Mouse (Mus musculus): Measurements from ENCODE around the gene Npepl1. TPM values are rescaled to one million over a fixed set of nuclear protein-coding genes. Genes with fewer than 3 reads are reported as not detected.

Gene Npepl1
- polyA plus RNA-seq, 1 experiment = 20.6 TPM

DNA sequence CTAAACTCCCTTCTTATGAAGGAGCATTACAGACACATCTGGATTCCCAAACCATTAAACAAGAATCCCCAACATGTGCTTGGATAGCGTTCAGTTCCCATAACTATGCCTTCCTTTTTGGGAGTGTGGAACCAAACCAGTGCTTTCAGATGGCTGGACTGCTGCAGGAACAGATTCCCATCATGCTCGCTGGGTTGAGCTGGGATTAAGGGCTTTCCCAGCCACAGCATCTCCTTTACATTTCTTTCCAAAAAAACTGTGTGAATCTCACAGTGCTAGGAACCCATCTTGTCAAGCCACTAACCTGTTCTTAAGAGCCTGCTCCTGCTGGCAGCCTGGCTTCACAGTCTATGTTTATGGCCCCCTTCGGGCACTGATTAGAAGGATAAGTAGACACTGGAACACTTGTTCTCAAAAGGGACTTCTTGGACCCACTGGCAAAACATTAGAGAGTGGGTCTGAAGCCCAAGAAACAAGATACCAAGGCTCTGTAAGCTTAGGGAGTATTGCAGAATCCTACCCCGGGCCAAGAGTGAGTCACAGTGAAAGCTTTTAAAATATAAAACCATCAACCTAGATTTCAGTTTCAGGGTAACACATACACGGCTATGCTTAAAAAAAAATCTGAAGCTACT lies 36.9 kb upstream of the Npepl1 start:
- Histone ChIP-seq H3K27ac (ENCODE audit: control insufficient read depth, insufficient read depth, low read depth, low read length) (no peak overlapping the region), H3K4me1 (ENCODE audit: control insufficient read depth, insufficient read depth, low read length) (peaks cover 14% of the 10 kb centered on the region), H3K36me3 (ENCODE audit: control insufficient read depth, insufficient read depth, low read length) (no peaks in the 10 kb centered on the region), H3K4me3 (ENCODE audit: control insufficient read depth, low read depth, low read length) (no peak overlapping the region), H3K27me3 (ENCODE audit: control insufficient read depth, insufficient read depth, low read length) (no peaks in the 10 kb centered on the region)
- no peak for TF ChIP-seq POLR2A (IDR thresholded peaks at IDR 0.05; ENCODE audit: control insufficient read depth, low read depth, low read length)
- TF ChIP-seq CTCF (IDR thresholded peaks at IDR 0.05; ENCODE audit: control insufficient read depth, insufficient read depth, insufficient replicate concordance, low read depth, low read length) = no peak

DNA sequence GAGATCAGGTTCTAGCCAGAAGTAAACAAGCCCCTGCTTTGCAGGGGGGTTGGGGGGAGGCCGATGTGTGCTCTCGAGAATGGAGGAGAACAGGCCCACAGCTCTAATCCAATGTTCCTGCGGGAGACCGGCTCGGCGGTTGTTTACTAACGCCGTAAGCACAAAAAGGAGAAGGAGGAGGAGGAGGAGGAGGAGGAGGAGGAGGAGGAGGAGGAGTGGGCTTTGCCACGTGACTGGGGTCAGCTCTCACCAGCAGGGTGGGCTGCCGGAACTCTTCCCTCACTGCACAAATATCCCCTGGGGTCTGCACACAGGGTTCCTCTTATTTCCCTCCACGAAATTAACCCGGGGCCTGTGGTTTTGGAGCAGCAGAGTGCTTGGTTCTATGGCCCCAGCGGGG lies 35.5 kb upstream of the Npepl1 start:
- peaks cover 14% of the 10 kb centered on the region for H3K4me1 ChIP-seq (ENCODE audit: control insufficient read depth, insufficient read depth, low read length)
- no peaks in the 10 kb centered on the region for H3K36me3 ChIP-seq (ENCODE audit: control insufficient read depth, insufficient read depth, low read length)
- TF ChIP-seq CTCF (IDR thresholded peaks at IDR 0.05; ENCODE audit: control insufficient read depth, insufficient read depth, insufficient replicate concordance, low read depth, low read length) (no peak), POLR2A (IDR thresholded peaks at IDR 0.05; ENCODE audit: control insufficient read depth, low read depth, low read length) (no peak)
- H3K27ac ChIP-seq (ENCODE audit: control insufficient read depth, insufficient read depth, low read depth, low read length) = no peak overlapping the region
- no peaks in the 10 kb centered on the region for H3K27me3 ChIP-seq (ENCODE audit: control insufficient read depth, insufficient read depth, low read length)
- H3K4me3 ChIP-seq (ENCODE audit: control insufficient read depth, low read depth, low read length) = peak overlapping the region; percentile 49

DNA sequence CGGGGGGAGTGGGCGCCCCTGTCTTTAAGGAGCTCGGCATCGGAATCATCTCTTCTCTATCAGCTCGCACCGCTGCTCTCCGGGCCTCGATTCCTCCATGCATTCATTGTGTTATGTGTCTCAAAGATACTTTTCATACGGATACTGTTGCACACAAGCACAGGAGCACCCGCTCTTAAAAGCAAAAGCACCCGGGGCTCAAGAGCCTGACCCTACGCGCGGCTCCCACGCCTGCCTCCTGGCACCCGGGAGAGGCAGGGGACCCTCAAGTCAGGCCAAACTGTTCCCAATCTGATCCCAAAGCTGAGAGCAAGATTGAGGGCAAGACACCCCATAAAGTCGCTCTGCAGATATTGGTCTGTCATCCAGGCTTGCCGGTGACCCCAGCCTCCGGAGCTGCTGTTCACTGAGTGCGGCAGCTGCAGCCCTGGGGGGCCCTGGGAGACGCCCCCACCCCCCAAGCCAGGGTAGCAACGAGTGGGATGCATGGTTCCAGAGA lies 35.0 kb upstream of the Npepl1 start:
- H3K4me3 ChIP-seq (ENCODE audit: control insufficient read depth, low read depth, low read length) = peak overlapping the region; percentile 49
- TF ChIP-seq POLR2A (IDR thresholded peaks at IDR 0.05; ENCODE audit: control insufficient read depth, low read depth, low read length) (no peak), CTCF (IDR thresholded peaks at IDR 0.05; ENCODE audit: control insufficient read depth, insufficient read depth, insufficient replicate concordance, low read depth, low read length) (no peak)
- no peaks in the 10 kb centered on the region for H3K27me3 ChIP-seq (ENCODE audit: control insufficient read depth, insufficient read depth, low read length)
- no peaks in the 10 kb centered on the region for H3K36me3 ChIP-seq (ENCODE audit: control insufficient read depth, insufficient read depth, low read length)
- H3K27ac ChIP-seq (ENCODE audit: control insufficient read depth, insufficient read depth, low read depth, low read length) = no peak overlapping the region; the same call in 1 of the 2 replicates
- peaks cover 14% of the 10 kb centered on the region for H3K4me1 ChIP-seq (ENCODE audit: control insufficient read depth, insufficient read depth, low read length)

DNA sequence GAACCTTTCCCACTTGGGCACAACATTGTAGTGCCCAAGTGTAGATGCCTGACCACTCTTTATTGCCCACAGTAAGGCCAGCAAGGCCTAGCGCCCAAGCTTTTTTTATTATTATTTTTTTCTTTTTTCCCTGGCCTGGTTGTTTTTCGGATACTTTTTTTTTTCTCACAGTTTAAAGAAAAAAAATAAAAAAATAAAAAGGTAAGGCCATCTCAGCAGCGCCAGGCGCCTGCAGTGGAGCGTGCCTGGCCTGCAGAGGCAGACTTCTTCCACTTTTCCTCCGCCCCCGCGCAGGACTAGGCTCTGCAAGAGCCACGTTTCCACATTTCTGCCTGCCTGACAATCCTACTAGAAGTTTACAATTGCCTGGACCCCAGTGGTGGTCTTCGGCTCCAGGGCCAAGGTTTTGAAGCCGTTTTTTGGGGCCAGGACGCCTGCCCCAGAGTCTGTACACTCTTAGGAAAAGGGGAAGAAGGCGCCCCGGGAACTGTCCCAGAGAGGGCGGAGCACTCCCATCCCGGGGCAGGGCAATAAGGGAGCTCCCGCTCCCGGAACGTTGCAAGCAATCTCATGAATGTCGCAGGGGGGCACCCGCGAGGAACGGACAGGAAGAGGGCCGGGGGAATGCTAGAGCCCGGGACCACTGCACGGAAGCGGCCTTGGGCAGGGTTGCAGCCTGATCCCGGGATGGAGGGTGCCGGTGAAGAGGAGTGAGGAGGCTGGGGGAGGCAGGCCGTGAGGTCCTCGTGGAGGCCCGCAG lies 34.3 kb upstream of the Npepl1 start, which contains the start of gene Stx16:
Gene Stx16 (plus strand): TSS at position 636 of the 760 bp plus-strand sequence.
- Histone ChIP-seq H3K4me1 (ENCODE audit: control insufficient read depth, insufficient read depth, low read length) (peaks cover 14% of the 10 kb centered on the region), H3K27me3 (ENCODE audit: control insufficient read depth, insufficient read depth, low read length) (no peaks in the 10 kb centered on the region)
- TF ChIP-seq POLR2A (IDR thresholded peaks at IDR 0.05; ENCODE audit: control insufficient read depth, low read depth, low read length) = peak; percentile 80
- TF ChIP-seq CTCF (IDR thresholded peaks at IDR 0.05; ENCODE audit: control insufficient read depth, insufficient read depth, insufficient replicate concordance, low read depth, low read length) = peak; percentile 27; the same call in 1 of the 2 replicates

DNA sequence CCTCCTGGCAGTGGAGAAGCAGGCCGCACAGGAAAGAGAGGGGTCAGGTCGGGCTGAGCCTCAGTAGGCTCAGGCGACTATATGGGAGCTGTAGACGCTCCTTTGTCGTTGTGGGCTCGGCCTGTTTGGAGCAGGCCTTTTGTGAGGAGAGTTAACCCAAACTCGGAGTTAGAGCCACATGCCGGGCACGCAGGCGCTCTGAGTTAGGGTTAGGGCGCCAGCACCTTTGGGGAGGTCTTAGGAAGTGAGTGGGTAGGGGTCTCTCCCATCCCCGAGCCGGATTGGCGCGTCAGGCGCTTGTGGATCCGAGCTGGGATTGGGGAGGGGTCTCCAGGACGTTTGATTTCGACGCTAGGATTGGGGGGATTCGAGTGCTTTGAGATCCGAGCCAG lies 33.7 kb upstream of the Npepl1 start:
- peaks cover 14% of the 10 kb centered on the region for H3K4me1 ChIP-seq (ENCODE audit: control insufficient read depth, insufficient read depth, low read length)
- peak overlapping the region; percentile 78 for H3K27ac ChIP-seq (ENCODE audit: control insufficient read depth, insufficient read depth, low read depth, low read length)

More for the DNA sequence above, 34.3 kb upstream of the Npepl1 start, which contains the start of gene Stx16:
- peak within 1 kb of the TSS; percentile 94 for H3K27ac ChIP-seq (ENCODE audit: control insufficient read depth, insufficient read depth, low read depth, low read length)
- H3K36me3 ChIP-seq (ENCODE audit: control insufficient read depth, insufficient read depth, low read length) = no peaks in the 10 kb centered on the region
- peak within 1 kb of the TSS; percentile 99 for H3K4me3 ChIP-seq (ENCODE audit: control insufficient read depth, low read depth, low read length)

DNA sequence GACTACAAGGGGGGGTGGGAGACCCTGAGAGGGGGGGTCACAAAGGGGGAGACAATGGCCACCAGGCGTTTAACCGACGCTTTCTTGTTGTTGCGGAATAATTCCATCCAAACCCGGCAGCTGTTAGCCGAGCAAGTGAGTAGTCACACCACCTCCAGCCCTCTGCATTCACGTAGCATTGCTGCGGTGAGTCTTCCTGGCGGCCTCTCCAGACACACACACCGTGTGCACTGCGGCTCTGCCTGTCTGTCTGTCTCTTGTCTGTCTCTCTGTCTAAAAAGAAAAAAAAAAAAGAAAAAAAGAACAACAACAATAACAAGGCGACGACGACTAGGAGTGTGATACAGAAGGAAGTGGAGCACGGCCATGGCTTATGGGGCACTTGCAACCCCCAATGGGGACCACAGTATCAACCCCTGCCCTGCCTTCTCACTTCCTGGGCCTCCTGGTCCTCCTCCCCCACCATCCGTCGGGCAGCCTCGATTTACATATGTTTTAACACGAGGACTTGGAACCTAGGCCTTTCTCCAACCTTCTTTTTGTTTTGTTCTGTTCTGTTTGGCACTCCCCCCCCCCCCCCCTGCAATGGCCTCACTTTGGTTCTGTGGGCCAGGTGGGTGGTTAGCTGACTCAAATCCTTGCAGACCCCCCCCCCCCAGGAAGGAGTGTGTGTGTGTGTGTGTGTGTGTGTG lies 33.0 kb upstream of the Npepl1 start:
- Histone ChIP-seq H3K27ac (ENCODE audit: control insufficient read depth, insufficient read depth, low read depth, low read length) (peak overlapping the region; percentile 49; the same call in 1 of the 2 replicates), H3K27me3 (ENCODE audit: control insufficient read depth, insufficient read depth, low read length) (no peaks in the 10 kb centered on the region), H3K4me1 (ENCODE audit: control insufficient read depth, insufficient read depth, low read length) (peaks cover 14% of the 10 kb centered on the region), H3K4me3 (ENCODE audit: control insufficient read depth, low read depth, low read length) (peak overlapping the region; percentile 99), H3K36me3 (ENCODE audit: control insufficient read depth, insufficient read depth, low read length) (no peaks in the 10 kb centered on the region)
- TF ChIP-seq POLR2A (IDR thresholded peaks at IDR 0.05; ENCODE audit: control insufficient read depth, low read depth, low read length) (no peak), CTCF (IDR thresholded peaks at IDR 0.05; ENCODE audit: control insufficient read depth, insufficient read depth, insufficient replicate concordance, low read depth, low read length) (no peak)

More for the DNA sequence above, 33.7 kb upstream of the Npepl1 start:
- Histone ChIP-seq H3K36me3 (ENCODE audit: control insufficient read depth, insufficient read depth, low read length) (no peaks in the 10 kb centered on the region), H3K27me3 (ENCODE audit: control insufficient read depth, insufficient read depth, low read length) (no peaks in the 10 kb centered on the region), H3K4me3 (ENCODE audit: control insufficient read depth, low read depth, low read length) (peak overlapping the region; percentile 99)
- no peak for TF ChIP-seq CTCF (IDR thresholded peaks at IDR 0.05; ENCODE audit: control insufficient read depth, insufficient read depth, insufficient replicate concordance, low read depth, low read length)

Data from testis, adult 2 months (tissue).